Mouse (Mus musculus) liver, embryonic 15.5 days (tissue): Measurements from ENCODE around the gene Mafg. TPM values are rescaled to one million over a fixed set of nuclear protein-coding genes. Genes with fewer than 3 reads are reported as not detected.
"Not testable (repeated sequence)": the region's sequence is repeated elsewhere in the genome, so short reads cannot be mapped to it uniquely, and the experiment has no call there.

Experiments
- ATAC-seq: fragments of 200-750 bp; cut with Nextera tagmentation; 2 replicates; pipeline ENCODE4 v1.8.0; 2017; ENCODE audit warnings: moderate number of reproducible peaks, mild to moderate bottlenecking, moderate library complexity; ENCODE audit not compliant: insufficient read depth
- H3K27ac ChIP-seq: fragments of 300-500 bp; sonication (generic); replicated peaks from 2 replicates; pipeline ENCODE4 v1.5.1; 2015; ENCODE audit warnings: mild to moderate bottlenecking, inconsistent platforms
- H3K27me3 ChIP-seq: fragments of 300-500 bp; sonication (generic); 2 replicates; pipeline ENCODE4 v1.6.1; 2015; ENCODE audit warnings: mild to moderate bottlenecking, inconsistent platforms
- H3K36me3 ChIP-seq: fragments of 300-500 bp; sonication (generic); replicated peaks from 2 replicates; pipeline ENCODE4 v1.6.1; 2015; ENCODE audit warnings: moderate library complexity, mild to moderate bottlenecking, inconsistent platforms
- H3K4me1 ChIP-seq: fragments of 300-500 bp; sonication (generic); replicated peaks from 2 replicates; pipeline ENCODE4 v1.6.1; 2015; ENCODE audit warnings: inconsistent platforms
- H3K4me2 ChIP-seq: fragments of 300-500 bp; sonication (generic); 2 replicates; pipeline ENCODE4 v1.6.1; 2015; ENCODE audit warnings: moderate library complexity, mild to moderate bottlenecking, inconsistent platforms
- H3K4me3 ChIP-seq: fragments of 300-500 bp; sonication (generic); replicated peaks from 2 replicates; pipeline ENCODE4 v1.5.1; 2015; ENCODE audit warnings: mild to moderate bottlenecking, inconsistent platforms
- H3K9ac ChIP-seq: fragments of 300-500 bp; sonication (generic); 2 replicates; pipeline ENCODE4 v1.6.1; 2015; ENCODE audit warnings: moderate library complexity, mild to moderate bottlenecking, inconsistent platforms
- H3K9me3 ChIP-seq: fragments of 300-500 bp; sonication (generic); replicated peaks from 2 replicates; pipeline ENCODE4 v1.6.1; 2016; ENCODE audit warnings: inconsistent platforms
- WGBS: fragments of 180-500 bp; shearing (Covaris S2); methylation state at CpG from one replicate; pipeline ENCODE4 v1.1.7; 2015; ENCODE audit warnings: mixed read lengths; ENCODE audit not compliant: insufficient replicate concordance; 5-methylcytosine and 5-hydroxymethylcytosine counted together
- polyA plus RNA-seq: library from polyadenylated mRNA; unstranded; fragments of >200 nt; fragmentation: Nextera tagmentation; extraction: Ambion mirVana; gene quantifications from 2 replicates; pipeline ENCODE4 v1.2.1, GENCODE M21; 2015

The Mafg gene
- polyA plus RNA-seq, 1 experiment from 2014 or later, result 37.6 TPM

DNA sequence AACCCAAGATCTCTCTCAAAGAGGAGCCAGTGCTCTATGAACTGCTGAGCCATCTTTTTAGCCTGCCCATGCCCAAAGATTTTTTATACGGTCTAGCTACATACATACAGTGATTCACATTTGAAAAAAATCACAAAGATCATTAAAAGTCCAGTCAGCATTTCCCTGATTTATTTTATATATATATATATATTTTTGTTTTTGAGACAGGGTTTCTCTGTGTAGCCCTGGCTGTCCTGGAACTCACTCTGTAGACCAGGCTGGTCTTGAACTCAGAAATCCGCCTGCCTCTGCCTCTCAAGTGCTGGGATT is 50.5 kb downstream of the Mafg start:
- not testable (repeated sequence) for H3K4me3 ChIP-seq, ATAC-seq, H3K27ac ChIP-seq, H3K4me2 ChIP-seq, H3K9ac ChIP-seq, H3K27me3 ChIP-seq, H3K9me3 ChIP-seq
- Histone ChIP-seq H3K4me1 (peaks cover 43% of the 10 kb centered on the region), H3K36me3 (peaks cover 66% of the 10 kb centered on the region)
- WGBS, result 75% methylated on average over 2 of the region's 2 CpGs

- Histone ChIP-seq H3K9me3 (no peaks in the 10 kb centered on the region; the same call in 1 of the 2 replicates), H3K36me3 (peaks cover 66% of the 10 kb centered on the region), H3K9ac (peak overlapping the region; percentile 87), H3K4me3 (peak overlapping the region; percentile 83), H3K4me2 (peak overlapping the region; percentile 99), H3K4me1 (peaks cover 48% of the 10 kb centered on the region), H3K27ac (peak overlapping the region; percentile 88), H3K27me3 (no peaks in the 10 kb centered on the region)
- WGBS, result 57% methylated on average over 8 of the region's 8 CpGs
- no peak for ATAC-seq
These were observed 51.0 kb downstream of the Mafg start for GRCm38 (mm10) chr11:120582268-120582981.

GRCm38 (mm10) chr11:120581490-120582267 is 51.7 kb downstream of the Mafg start, which contains the start of gene Arhgdia:
Arhgdia (minus strand) TSS chr11:120581624.
- no peaks in the 10 kb centered on the region; the same call in 1 of the 2 replicates for H3K9me3 ChIP-seq
- peak within 1 kb of the TSS; percentile 87 for H3K9ac ChIP-seq
- peak within 1 kb of the TSS; percentile 88 for H3K27ac ChIP-seq
- H3K4me1 ChIP-seq, result peaks cover 51% of the 10 kb centered on the region
- 1% methylated on average over 74 of the region's 75 CpGs for WGBS
- no peaks in the 10 kb centered on the region for H3K27me3 ChIP-seq
- peak; percentile 58 for ATAC-seq
- H3K36me3 ChIP-seq, result peaks cover 62% of the 10 kb centered on the region
- peak within 1 kb of the TSS; percentile 83 for H3K4me3 ChIP-seq
- peak within 1 kb of the TSS; percentile 99 for H3K4me2 ChIP-seq

GRCm38 (mm10) chr11:120580871-120581331 is 52.5 kb downstream of the Mafg start:
- peak; percentile 64 for ATAC-seq
- H3K9ac ChIP-seq, result peak overlapping the region; percentile 87
- no peaks in the 10 kb centered on the region for H3K27me3 ChIP-seq
- H3K4me3 ChIP-seq, result peak overlapping the region; percentile 83
- no peaks in the 10 kb centered on the region; the same call in 1 of the 2 replicates for H3K9me3 ChIP-seq
- peaks cover 54% of the 10 kb centered on the region for H3K36me3 ChIP-seq
- under 1% methylated on average over 44 of the region's 44 CpGs for WGBS
- H3K4me1 ChIP-seq, result peaks cover 58% of the 10 kb centered on the region
- H3K27ac ChIP-seq, result peak overlapping the region; percentile 88
- peak overlapping the region; percentile 99 for H3K4me2 ChIP-seq

DNA sequence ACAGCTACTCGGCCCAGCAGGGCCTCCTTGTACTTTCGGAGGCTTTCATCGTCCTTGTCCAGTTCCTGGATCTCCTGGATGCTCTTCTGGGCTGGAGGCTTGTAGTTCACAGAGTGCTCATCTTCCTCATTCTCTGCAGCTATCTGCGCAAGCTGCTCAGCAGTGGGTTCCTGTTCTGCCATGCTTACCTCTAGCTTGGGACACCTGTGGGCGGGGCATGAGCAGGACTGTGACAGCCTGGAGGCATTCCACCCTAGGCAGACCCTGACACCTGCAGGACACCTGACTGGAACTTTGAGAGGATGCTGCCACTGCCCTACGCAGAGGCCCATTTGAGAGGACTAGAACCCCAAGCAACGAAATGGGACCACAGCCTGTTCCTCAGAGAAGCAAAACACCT is 53.2 kb downstream of the Mafg start:
- Histone ChIP-seq H3K27ac (peak overlapping the region; percentile 88), H3K4me2 (peak overlapping the region; percentile 99), H3K36me3 (peaks cover 47% of the 10 kb centered on the region), H3K4me3 (peak overlapping the region; percentile 83), H3K27me3 (no peaks in the 10 kb centered on the region), H3K9me3 (no peaks in the 10 kb centered on the region; the same call in 1 of the 2 replicates), H3K4me1 (peaks cover 63% of the 10 kb centered on the region), H3K9ac (peak overlapping the region; percentile 87)
- 40% methylated on average over 7 of the region's 7 CpGs for WGBS
- ATAC-seq, result no peak

DNA sequence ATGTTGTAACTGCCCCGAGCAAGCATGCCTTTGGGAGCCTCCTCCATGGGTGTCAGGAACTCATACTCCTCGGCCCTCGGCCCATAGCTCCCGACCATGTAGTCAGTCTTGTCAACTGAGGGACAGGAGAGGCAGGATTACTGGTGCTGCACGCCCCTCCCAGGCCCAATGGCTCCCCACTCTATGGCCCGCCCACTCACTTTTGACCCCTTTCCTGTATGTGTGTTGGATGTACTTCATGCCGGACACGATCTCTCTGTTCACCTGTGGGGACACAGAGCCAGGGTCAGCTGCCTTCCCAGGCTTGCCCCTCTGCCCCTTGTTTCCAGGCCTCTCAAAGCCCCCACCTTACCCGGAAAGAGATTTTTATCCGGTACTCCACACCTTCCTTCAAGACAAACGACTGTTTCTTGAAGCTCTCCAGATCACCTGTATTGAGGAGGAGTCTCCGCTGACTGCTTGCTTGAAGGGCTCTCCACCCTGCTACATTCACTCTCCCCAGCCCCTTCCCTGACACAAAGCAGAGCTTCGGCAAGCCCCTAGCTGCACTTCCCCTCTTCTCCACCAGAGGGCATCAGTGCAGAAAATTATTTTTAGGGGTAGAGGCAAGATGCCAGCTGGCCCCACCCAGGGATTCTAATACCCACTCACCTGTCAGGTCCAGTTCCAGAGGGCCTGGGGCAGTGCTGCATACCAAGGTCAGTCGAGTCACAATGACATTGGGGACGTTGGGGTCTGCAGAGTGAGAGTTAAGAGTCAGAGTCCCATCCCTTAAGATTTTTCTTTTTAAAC is 53.9 kb downstream of the Mafg start:
- H3K27ac ChIP-seq, result peak overlapping the region; percentile 88
- 54% methylated on average over 15 of the region's 15 CpGs for WGBS

DNA sequence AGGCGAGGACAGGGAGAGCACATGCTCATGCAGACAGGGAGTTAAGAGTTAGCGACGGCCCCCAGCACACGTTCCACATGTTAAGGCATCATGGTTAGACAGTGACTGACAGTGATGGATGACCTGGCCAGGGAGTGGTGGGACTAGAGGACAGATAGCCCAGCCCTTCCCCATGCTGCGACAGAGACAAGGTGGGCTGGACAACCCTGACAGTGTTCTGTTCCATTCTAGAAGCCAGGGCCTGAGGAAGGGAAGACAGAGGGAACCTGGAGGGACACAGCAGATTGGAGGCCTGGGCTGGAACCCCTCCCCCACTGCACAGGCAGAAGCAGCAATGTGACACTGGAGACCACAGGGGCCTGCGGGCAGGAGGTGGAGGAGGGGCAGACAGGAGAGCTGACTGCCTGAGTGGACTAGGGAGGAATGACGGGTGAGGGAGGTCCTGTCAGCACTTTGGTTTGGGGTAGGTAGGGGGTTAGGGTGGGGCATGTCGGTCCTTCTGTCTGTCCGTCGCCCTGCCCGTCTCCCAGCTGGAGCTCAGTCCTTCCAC is 54.6 kb downstream of the Mafg start:
- H3K4me3 ChIP-seq, result no peak overlapping the region
- no peak overlapping the region for H3K4me2 ChIP-seq

More for the DNA sequence above, 53.9 kb downstream of the Mafg start:
- Histone ChIP-seq H3K9ac (0 out of 2 replicates have a peak overlapping the region, but pooled peaks have one; percentile 87), H3K4me2 (peak overlapping the region; percentile 99), H3K27me3 (no peaks in the 10 kb centered on the region), H3K36me3 (peaks cover 42% of the 10 kb centered on the region), H3K4me1 (peaks cover 69% of the 10 kb centered on the region), H3K9me3 (no peaks in the 10 kb centered on the region; the same call in 1 of the 2 replicates), H3K4me3 (peak overlapping the region; percentile 83)
- ATAC-seq, result no peak

DNA sequence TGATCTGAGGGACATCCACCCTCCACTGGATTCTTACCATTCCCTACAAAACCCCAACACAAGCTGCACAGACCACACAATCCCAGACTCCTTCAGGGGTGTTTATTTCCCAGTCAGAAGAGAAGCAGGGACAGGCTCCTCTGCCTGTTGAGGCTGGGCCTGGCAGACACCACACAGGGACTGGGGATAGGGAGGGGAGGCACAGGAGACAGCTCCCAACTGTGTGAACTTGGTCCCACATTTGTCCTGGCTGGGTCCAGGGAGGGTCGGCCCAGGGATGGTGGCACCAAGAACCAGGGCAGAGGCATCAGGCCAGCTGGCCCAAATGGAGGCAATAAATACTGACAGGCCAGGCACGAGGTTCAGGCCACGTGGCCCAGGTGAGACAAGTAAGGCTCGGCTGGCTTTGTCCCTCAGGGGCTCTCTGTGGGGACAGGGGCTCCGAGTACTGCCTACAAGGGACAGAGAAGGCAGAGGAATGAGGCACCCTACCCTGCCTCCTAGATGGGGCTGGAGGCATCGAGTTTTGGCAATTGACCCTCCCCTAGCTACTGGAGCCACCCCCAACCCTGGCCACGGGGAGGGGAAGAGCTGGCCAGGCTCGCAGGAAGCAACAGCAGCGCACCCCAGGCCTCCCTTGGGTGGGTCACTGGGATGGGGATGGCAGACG is 55.2 kb downstream of the Mafg start:
- H3K9me3 ChIP-seq, result no peaks in the 10 kb centered on the region
- H3K4me1 ChIP-seq, result peaks cover 76% of the 10 kb centered on the region
- no peak overlapping the region for H3K4me2 ChIP-seq
- ATAC-seq, result no peak
- H3K4me3 ChIP-seq, result no peak overlapping the region
- peak overlapping the region; percentile 74 for H3K27ac ChIP-seq
- H3K36me3 ChIP-seq, result peaks cover 30% of the 10 kb centered on the region
- H3K27me3 ChIP-seq, result no peaks in the 10 kb centered on the region
- WGBS, result 83% methylated on average over 10 of the region's 10 CpGs
- no peak overlapping the region for H3K9ac ChIP-seq

More for the DNA sequence above, 54.6 kb downstream of the Mafg start:
- Histone ChIP-seq H3K36me3 (peaks cover 34% of the 10 kb centered on the region), H3K27ac (no peak overlapping the region), H3K9me3 (no peaks in the 10 kb centered on the region; the same call in 1 of the 2 replicates), H3K4me1 (peaks cover 75% of the 10 kb centered on the region), H3K27me3 (no peaks in the 10 kb centered on the region), H3K9ac (no peak overlapping the region)
- 86% methylated on average over 11 of the region's 11 CpGs for WGBS
- ATAC-seq, result no peak

DNA sequence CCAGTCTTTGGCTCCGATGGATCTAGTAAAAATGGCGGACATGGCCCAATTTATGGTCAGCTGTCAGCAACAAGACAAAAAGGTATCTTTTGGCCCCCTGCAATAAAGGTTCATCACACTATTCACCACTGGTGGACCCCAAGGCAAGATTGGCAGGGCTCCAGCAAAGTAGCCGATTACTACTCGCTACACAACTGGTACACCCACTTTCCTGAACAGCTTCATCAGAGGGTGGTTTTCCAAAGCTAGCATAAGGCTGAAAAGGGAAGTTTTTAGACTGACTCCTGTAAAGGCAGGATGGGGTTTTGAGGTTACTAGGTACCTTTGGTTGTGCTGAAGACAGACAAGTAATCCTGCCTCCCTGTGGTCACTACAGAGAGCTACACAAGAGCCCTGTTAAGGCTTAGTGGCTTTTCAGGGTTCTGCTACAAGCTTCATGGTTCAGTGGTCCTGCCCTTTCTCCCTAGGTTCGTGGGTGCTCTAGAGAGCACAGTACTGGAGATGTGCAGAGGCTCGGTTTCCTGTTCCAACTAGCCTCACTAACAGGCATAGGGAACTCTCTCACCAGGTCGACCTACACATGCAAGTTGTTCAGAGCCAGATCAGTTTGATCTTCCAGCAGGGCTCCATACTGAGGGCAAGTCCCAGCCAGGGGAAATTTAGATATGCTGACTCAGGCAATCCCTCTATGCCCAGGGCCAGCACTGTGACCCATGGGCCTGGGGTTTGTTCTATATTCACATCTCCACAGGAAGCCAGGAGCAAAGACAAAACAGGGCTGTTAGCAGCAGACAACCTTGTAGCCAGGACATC is 56.0 kb downstream of the Mafg start:
- Histone ChIP-seq H3K27ac (peak overlapping the region; percentile 74), H3K9ac (no peak overlapping the region), H3K4me2 (peak overlapping the region; percentile 32), H3K4me3 (no peak overlapping the region), H3K9me3 (no peaks in the 10 kb centered on the region), H3K27me3 (no peaks in the 10 kb centered on the region), H3K36me3 (peaks cover 30% of the 10 kb centered on the region), H3K4me1 (peaks cover 74% of the 10 kb centered on the region)
- WGBS, result 68% methylated on average over 7 of the region's 7 CpGs
- ATAC-seq, result no peak
